Mouse (Mus musculus) kidney, embryonic 15.5 days (tissue): Measurements from ENCODE around the gene Dus1l. TPM values are rescaled to one million over a fixed set of nuclear protein-coding genes. Genes with fewer than 3 reads are reported as not detected.
A peak's percentile ranks its signal among the peaks of the same experiment; 100 is the strongest.
"Not testable (repeated sequence)": the region's sequence is repeated elsewhere in the genome, so short reads cannot be mapped to it uniquely, and the experiment has no call there.

Experiments used
- ATAC-seq: fragments of 200-750 bp; cut with Nextera tagmentation; replicated peaks from 2 replicates; pipeline ENCODE4 v1.8.0; 2017; ENCODE audit warnings: moderate TSS enrichment; ENCODE audit not compliant: low FRiP score
- H3K27ac ChIP-seq: fragments of 300-500 bp; sonication (generic); 2 replicates; pipeline ENCODE4 v1.5.1; 2015; ENCODE audit warnings: mild to moderate bottlenecking, inconsistent platforms
- H3K27me3 ChIP-seq: fragments of 300-500 bp; sonication (generic); 2 replicates; pipeline ENCODE4 v1.6.1; 2015; ENCODE audit warnings: inconsistent platforms
- H3K36me3 ChIP-seq: fragments of 300-500 bp; sonication (generic); 2 replicates; pipeline ENCODE4 v1.6.1; 2015; ENCODE audit warnings: inconsistent platforms
- H3K4me1 ChIP-seq: fragments of 300-500 bp; sonication (generic); 2 replicates; pipeline ENCODE4 v1.6.1; 2015; ENCODE audit warnings: inconsistent platforms
- H3K4me2 ChIP-seq: fragments of 300-500 bp; sonication (generic); 2 replicates; pipeline ENCODE4 v1.6.1; 2015; ENCODE audit warnings: moderate library complexity, mild to moderate bottlenecking, inconsistent platforms
- H3K4me3 ChIP-seq: fragments of 300-500 bp; sonication (generic); replicated peaks from 2 replicates; pipeline ENCODE4 v1.5.1; 2015; ENCODE audit warnings: mild to moderate bottlenecking, inconsistent platforms
- H3K9ac ChIP-seq: fragments of 300-500 bp; sonication (generic); 2 replicates; pipeline ENCODE4 v1.6.1; 2015; ENCODE audit warnings: mild to moderate bottlenecking, inconsistent platforms
- H3K9me3 ChIP-seq: fragments of 300-500 bp; sonication (generic); replicated peaks from 2 replicates; pipeline ENCODE4 v1.6.1; 2016; ENCODE audit warnings: inconsistent platforms
- WGBS: fragments of 180-500 bp; shearing (Covaris S2); methylation state at CpG from one replicate; pipeline ENCODE4 v1.1.7; 2015; ENCODE audit warnings: mixed read lengths; 5-methylcytosine and 5-hydroxymethylcytosine counted together
- polyA plus RNA-seq: library from polyadenylated mRNA; unstranded; fragments of >200 nt; fragmentation: Nextera tagmentation; extraction: Ambion mirVana; gene quantifications from 2 replicates; pipeline ENCODE4 v1.2.1, GENCODE M21; 2015

The Dus1l gene
- polyA plus RNA-seq, result 74.2 and 87.2 TPM in 2 replicates

GRCm38 (mm10) chr11:120795756-120796613, at the start of gene Dus1l:
TSS of gene Dus1l (minus strand) at chr11:120796403.
- Histone ChIP-seq H3K4me3 (peak within 1 kb of the TSS; percentile 99), H3K36me3 (peaks cover 40% of the 10 kb centered on the region), H3K9me3 (no peaks in the 10 kb centered on the region), H3K27me3 (no peaks in the 10 kb centered on the region), H3K4me2 (peak within 1 kb of the TSS; percentile 93), H3K4me1 (peaks cover 38% of the 10 kb centered on the region), H3K9ac (peak within 1 kb of the TSS; percentile 95), H3K27ac (peak within 1 kb of the TSS; percentile 84)
- WGBS, result 2% methylated on average over 59 of the region's 59 CpGs
- peak; percentile 81 for ATAC-seq

- WGBS, result 89% methylated on average over 4 of the region's 4 CpGs
- H3K4me2 ChIP-seq, result no peak overlapping the region
- no peaks in the 10 kb centered on the region for H3K9me3 ChIP-seq
- H3K9ac ChIP-seq, result no peak overlapping the region
- H3K4me1 ChIP-seq, result no peaks in the 10 kb centered on the region
- no peak for ATAC-seq
- no peak overlapping the region for H3K27ac ChIP-seq
- no peaks in the 10 kb centered on the region for H3K27me3 ChIP-seq
- no peaks in the 10 kb centered on the region for H3K36me3 ChIP-seq
- H3K4me3 ChIP-seq, result no peak overlapping the region
Measured at GRCm38 (mm10) chr11:120844329-120844728, 48.1 kb upstream of the Dus1l start.

GRCm38 (mm10) chr11:120833555-120834280, 37.5 kb upstream of the Dus1l start:
- Histone ChIP-seq H3K4me1 (0 out of 2 replicates have a peak, but pooled peaks cover 2% of the 10 kb centered on the region), H3K27me3 (no peaks in the 10 kb centered on the region), H3K4me3 (no peak overlapping the region), H3K27ac (peak overlapping the region; percentile 34), H3K4me2 (no peak overlapping the region), H3K36me3 (no peaks in the 10 kb centered on the region), H3K9ac (no peak overlapping the region), H3K9me3 (no peaks in the 10 kb centered on the region)
- WGBS, result 64% methylated on average over 8 of the region's 8 CpGs
- ATAC-seq, result no peak

- H3K4me3 ChIP-seq, H3K9ac ChIP-seq, H3K9me3 ChIP-seq, H3K36me3 ChIP-seq, H3K27me3 ChIP-seq, H3K27ac ChIP-seq, H3K4me2 ChIP-seq, H3K4me1 ChIP-seq, ATAC-seq: not testable (repeated sequence)
- WGBS, result 91% methylated on average over 5 of the region's 5 CpGs
Measured at GRCm38 (mm10) chr11:120832962-120833361, 36.8 kb upstream of the Dus1l start.

- Histone ChIP-seq H3K36me3 (no peaks in the 10 kb centered on the region), H3K4me1 (0 out of 2 replicates have a peak, but pooled peaks cover 2% of the 10 kb centered on the region), H3K9me3 (no peaks in the 10 kb centered on the region), H3K27me3 (no peaks in the 10 kb centered on the region), H3K9ac (no peak overlapping the region), H3K4me3 (no peak overlapping the region), H3K27ac (no peak overlapping the region), H3K4me2 (no peak overlapping the region)
- WGBS, result 80% methylated on average over 3 of the region's 3 CpGs
- ATAC-seq, result no peak
Measured at GRCm38 (mm10) chr11:120831659-120832440, 35.6 kb upstream of the Dus1l start.

GRCm38 (mm10) chr11:120830686-120831085, 34.5 kb upstream of the Dus1l start:
- Histone ChIP-seq H3K36me3 (no peaks in the 10 kb centered on the region), H3K4me1 (peaks cover 3% of the 10 kb centered on the region), H3K9ac (no peak overlapping the region), H3K4me2 (no peak overlapping the region), H3K27me3 (no peaks in the 10 kb centered on the region), H3K27ac (no peak overlapping the region), H3K4me3 (no peak overlapping the region), H3K9me3 (no peaks in the 10 kb centered on the region)
- no peak for ATAC-seq
- WGBS, result 76% methylated on average over 12 of the region's 12 CpGs

GRCm38 (mm10) chr11:120829757-120830532, 33.7 kb upstream of the Dus1l start:
- H3K9ac ChIP-seq, result no peak overlapping the region
- H3K4me1 ChIP-seq, result peaks cover 11% of the 10 kb centered on the region
- no peak for ATAC-seq
- H3K9me3 ChIP-seq, result no peaks in the 10 kb centered on the region
- H3K27me3 ChIP-seq, result no peaks in the 10 kb centered on the region
- 82% methylated on average over 10 of the region's 10 CpGs for WGBS
- H3K27ac ChIP-seq, result no peak overlapping the region
- H3K36me3 ChIP-seq, result no peaks in the 10 kb centered on the region
- H3K4me3 ChIP-seq, result no peak overlapping the region
- H3K4me2 ChIP-seq, result no peak overlapping the region

- Histone ChIP-seq H3K4me1 (peaks cover 11% of the 10 kb centered on the region), H3K9me3 (no peaks in the 10 kb centered on the region), H3K4me3 (no peak overlapping the region), H3K4me2 (no peak overlapping the region), H3K36me3 (no peaks in the 10 kb centered on the region), H3K27me3 (no peaks in the 10 kb centered on the region), H3K27ac (no peak overlapping the region), H3K9ac (no peak overlapping the region)
- no peak for ATAC-seq
- 79% methylated on average over 4 of the region's 4 CpGs for WGBS
Measured at GRCm38 (mm10) chr11:120828416-120828815, 32.2 kb upstream of the Dus1l start.

GRCm38 (mm10) chr11:120826016-120826953, 30.1 kb upstream of the Dus1l start:
- H3K27ac ChIP-seq, result peak overlapping the region; percentile 98
- no peaks in the 10 kb centered on the region for H3K27me3 ChIP-seq
- H3K36me3 ChIP-seq, result peaks cover 11% of the 10 kb centered on the region
- no peak overlapping the region for H3K4me3 ChIP-seq
- WGBS, result 90% methylated on average over 8 of the region's 8 CpGs
- H3K9me3 ChIP-seq, result no peaks in the 10 kb centered on the region
- H3K9ac ChIP-seq, result no peak overlapping the region
- ATAC-seq, result no peak
- peaks cover 31% of the 10 kb centered on the region for H3K4me1 ChIP-seq
- H3K4me2 ChIP-seq, result no peak overlapping the region

GRCm38 (mm10) chr11:120825289-120825863, 29.2 kb upstream of the Dus1l start:
- WGBS, result 42% methylated on average over 4 of the region's 4 CpGs
- Histone ChIP-seq H3K4me2 (peak overlapping the region; percentile 72), H3K27ac (peak overlapping the region; percentile 98), H3K36me3 (peaks cover 20% of the 10 kb centered on the region), H3K27me3 (no peaks in the 10 kb centered on the region), H3K4me1 (peaks cover 36% of the 10 kb centered on the region), H3K9ac (peak overlapping the region; percentile 85), H3K9me3 (no peaks in the 10 kb centered on the region), H3K4me3 (peak overlapping the region; percentile 76)
- no peak for ATAC-seq
